Mouse (Mus musculus) heart, embryonic 14.5 days (tissue): ENCODE results near the gene Taldo1. TPM values are rescaled to one million over a fixed set of nuclear protein-coding genes. Genes with fewer than 3 reads are reported as not detected.

Source experiments
- ATAC-seq: fragments of 200-750 bp; cut with Nextera tagmentation; 2 replicates; pipeline ENCODE4 v1.8.0; 2017; ENCODE audit warnings: low read depth, moderate TSS enrichment; ENCODE audit not compliant: insufficient number of reproducible peaks, insufficient read depth, low FRiP score
- H3K27ac ChIP-seq, 2 experiments: fragments of 200-500 bp in 1 of 2; fragments of 300-500 bp in 1 of 2; sonication (generic) in 1 of 2; replicated peaks in 1 of 2; 2 replicates each; pipeline ENCODE4 v1.5.1; 2012 to 2014; ENCODE audit warnings: low read depth in 2 of 2, low read length in 2 of 2, control low read depth in 1 of 2, mild to moderate bottlenecking in 1 of 2, mixed read lengths in 1 of 2; ENCODE audit not compliant: control insufficient read depth in 1 of 2, insufficient read depth in 1 of 2
- H3K27me3 ChIP-seq: fragments of 300-500 bp; sonication (generic); 2 replicates; pipeline ENCODE4 v1.6.1; 2014; ENCODE audit warnings: mild to moderate bottlenecking, low read length, control low read depth; ENCODE audit not compliant: control insufficient read depth, insufficient read depth
- H3K36me3 ChIP-seq: fragments of 300-500 bp; sonication (generic); 2 replicates; pipeline ENCODE4 v1.6.1; 2014; ENCODE audit warnings: mild to moderate bottlenecking, control low read depth, low read length, mixed read lengths; ENCODE audit not compliant: control insufficient read depth, insufficient read depth
- H3K4me1 ChIP-seq, 2 experiments: fragments of 200-500 bp in 1 of 2; fragments of 300-500 bp in 1 of 2; sonication (generic) in 1 of 2; 2 replicates each; pipeline ENCODE4 v1.6.1; 2012 to 2014; ENCODE audit warnings: low read length in 2 of 2, control low read depth in 1 of 2, mixed read lengths in 1 of 2; ENCODE audit not compliant: control insufficient read depth in 2 of 2, insufficient read depth in 2 of 2
- H3K4me2 ChIP-seq: fragments of 300-500 bp; sonication (generic); 2 replicates; pipeline ENCODE4 v1.6.1; 2014; ENCODE audit warnings: mild to moderate bottlenecking, low read length
- H3K4me3 ChIP-seq, 2 experiments: fragments of 200-500 bp in 1 of 2; fragments of 300-500 bp in 1 of 2; sonication (generic) in 1 of 2; 2 replicates each; pipeline ENCODE4 v1.5.1; 2012 to 2014; ENCODE audit warnings: low read length in 2 of 2, mild to moderate bottlenecking in 2 of 2, control low read depth in 1 of 2, low read depth in 1 of 2, moderate library complexity in 1 of 2; ENCODE audit not compliant: control insufficient read depth in 1 of 2, insufficient read depth in 1 of 2
- H3K9ac ChIP-seq: fragments of 300-500 bp; sonication (generic); 2 replicates; pipeline ENCODE4 v1.6.1; 2014; ENCODE audit warnings: mild to moderate bottlenecking, low read length
- H3K9me3 ChIP-seq: fragments of 300-500 bp; sonication (generic); 2 replicates; pipeline ENCODE4 v1.6.1; 2016; ENCODE audit warnings: low read length, control low read depth; ENCODE audit not compliant: control insufficient read depth
- WGBS: fragments of 180-500 bp; shearing (Covaris S2); extraction: QIAGEN DNeasy Blood & Tissue Kit; methylation state at CpG from one replicate; pipeline ENCODE4 v1.1.7; 2014; 5-methylcytosine and 5-hydroxymethylcytosine counted together
- polyA plus RNA-seq: library from polyadenylated mRNA; unstranded; fragments of >200 nt; fragmentation: Nextera tagmentation; extraction: Ambion mirVana; gene quantifications from 2 replicates; pipeline ENCODE4 v1.2.1, GENCODE M21; 2014

Taldo1 gene
- polyA plus RNA-seq, 1 experiment from 2014 or later: 221 TPM

DNA sequence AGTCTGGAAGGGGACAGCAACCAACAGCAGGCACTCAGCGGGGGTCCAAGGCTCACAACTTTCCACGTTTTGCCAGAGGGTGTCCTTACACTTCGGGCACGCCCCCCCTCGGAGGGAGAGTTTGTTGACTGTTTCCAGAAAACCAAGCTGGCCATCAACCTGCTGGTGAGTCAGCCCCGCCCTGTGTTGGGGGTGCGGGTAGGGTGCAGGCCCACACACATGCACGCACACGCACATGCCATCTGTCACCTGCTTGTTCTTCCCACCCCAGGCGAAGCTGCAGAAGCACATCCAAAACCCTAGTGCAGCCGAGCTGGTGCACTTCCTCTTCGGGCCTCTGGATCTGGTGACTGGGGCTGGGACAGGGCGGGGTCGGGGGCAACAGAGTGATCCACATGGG is 35.0 kb upstream of the Taldo1 start:
- no peak for ATAC-seq
- H3K9ac ChIP-seq: no peak overlapping the region
- no peaks in the 10 kb centered on the region for H3K4me1 ChIP-seq
- H3K27me3 ChIP-seq: peaks cover 26% of the 10 kb centered on the region
- no peaks in the 10 kb centered on the region for H3K36me3 ChIP-seq
- no peak overlapping the region for H3K4me2 ChIP-seq
- H3K4me3 ChIP-seq: no peak overlapping the region
- WGBS: 62% methylated on average over 14 of the region's 14 CpGs
- H3K9me3 ChIP-seq: no peaks in the 10 kb centered on the region
- H3K27ac ChIP-seq: no peak overlapping the region

DNA sequence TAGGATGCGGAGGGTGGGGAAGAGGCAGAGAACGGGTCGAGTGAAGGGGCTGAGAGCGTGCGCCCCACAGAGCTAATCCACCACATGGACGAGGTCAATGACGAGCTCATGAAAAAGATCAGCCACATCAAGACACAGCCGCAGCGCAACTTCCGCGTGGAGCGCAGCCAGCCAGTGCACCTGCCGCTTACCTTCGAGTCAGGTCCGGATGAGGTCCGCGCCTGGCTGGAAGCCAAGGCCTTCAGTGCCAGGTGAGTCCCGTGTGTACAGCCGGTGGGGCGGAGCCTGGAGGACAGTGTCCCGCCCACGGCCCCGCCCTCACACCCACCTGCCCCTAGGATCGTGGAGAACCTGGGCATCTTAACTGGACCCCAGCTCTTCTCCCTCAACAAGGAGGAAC is 30.5 kb upstream of the Taldo1 start:
- H3K4me2 ChIP-seq: no peak overlapping the region
- 18% methylated on average over 24 of the region's 24 CpGs for WGBS
- H3K27ac ChIP-seq: no peak overlapping the region
- no peak overlapping the region for H3K9ac ChIP-seq
- H3K36me3 ChIP-seq: no peaks in the 10 kb centered on the region
- peaks cover 40% of the 10 kb centered on the region for H3K27me3 ChIP-seq
- H3K9me3 ChIP-seq: no peaks in the 10 kb centered on the region
- ATAC-seq: no peak
- H3K4me1 ChIP-seq: no peaks in the 10 kb centered on the region
- no peak overlapping the region for H3K4me3 ChIP-seq

DNA sequence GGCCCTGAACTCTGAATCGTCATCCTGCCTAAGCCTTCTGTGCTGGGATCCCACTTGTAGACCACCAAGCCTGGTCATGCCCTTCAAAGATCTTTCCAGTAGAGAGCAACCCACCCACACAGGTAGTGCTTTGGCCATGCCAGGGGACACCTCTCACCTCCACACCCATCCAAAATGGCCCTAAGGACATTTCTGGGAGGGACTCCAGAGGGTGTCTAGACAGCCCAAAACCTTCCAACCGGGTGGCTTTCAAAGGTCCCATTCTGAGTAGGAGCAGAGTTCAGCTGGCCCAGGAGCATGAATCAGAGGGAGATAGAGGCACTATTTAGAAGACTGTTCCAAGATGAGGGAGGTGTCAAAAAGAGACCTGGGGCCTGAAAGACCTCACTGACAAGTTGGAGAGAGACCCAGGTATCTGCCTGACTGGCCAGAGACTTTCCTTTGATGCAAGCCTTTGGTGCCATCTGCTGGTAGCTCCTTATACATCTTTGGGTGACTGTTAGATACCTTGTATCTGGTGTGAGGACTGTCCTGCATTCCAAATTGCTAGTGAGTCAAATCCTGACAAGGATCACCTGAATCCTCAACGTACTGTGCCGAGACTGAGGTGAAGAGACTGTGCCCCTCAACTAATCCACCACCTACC is 28.8 kb upstream of the Taldo1 start:
- Histone ChIP-seq H3K4me3 (no peak overlapping the region), H3K4me1 (no peaks in the 10 kb centered on the region), H3K9me3 (no peaks in the 10 kb centered on the region), H3K4me2 (no peak overlapping the region), H3K27me3 (peaks cover 35% of the 10 kb centered on the region), H3K36me3 (no peaks in the 10 kb centered on the region), H3K27ac (no peak overlapping the region), H3K9ac (no peak overlapping the region)
- WGBS: 51% methylated on average over 4 of the region's 4 CpGs
- ATAC-seq: no peak

DNA sequence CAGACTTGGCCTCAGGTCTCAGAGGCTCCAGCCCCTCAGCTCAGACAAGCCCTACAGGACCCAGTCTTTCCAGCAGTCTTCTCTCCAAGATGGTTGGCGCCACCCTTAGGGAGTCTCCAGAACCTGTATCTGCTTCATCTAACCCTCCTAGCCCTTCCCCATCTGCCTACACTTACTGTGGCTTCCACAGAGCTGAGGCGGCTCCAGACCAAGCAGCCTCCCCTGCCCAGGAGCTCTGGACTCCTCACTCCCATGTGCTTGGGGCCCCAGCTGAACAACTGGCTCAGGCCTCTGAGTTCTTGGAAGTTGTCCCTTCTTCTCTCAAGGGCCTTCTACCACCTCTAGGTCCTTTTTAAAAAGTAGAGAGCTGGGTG is 28.3 kb upstream of the Taldo1 start:
- no peaks in the 10 kb centered on the region for H3K36me3 ChIP-seq
- ATAC-seq: no peak
- 56% methylated on average over 2 of the region's 2 CpGs for WGBS
- no peak overlapping the region for H3K27ac ChIP-seq
- no peaks in the 10 kb centered on the region for H3K4me1 ChIP-seq
- no peaks in the 10 kb centered on the region for H3K9me3 ChIP-seq
- peaks cover 35% of the 10 kb centered on the region for H3K27me3 ChIP-seq
- H3K4me2 ChIP-seq: no peak overlapping the region
- H3K4me3 ChIP-seq: no peak overlapping the region
- no peak overlapping the region for H3K9ac ChIP-seq

DNA sequence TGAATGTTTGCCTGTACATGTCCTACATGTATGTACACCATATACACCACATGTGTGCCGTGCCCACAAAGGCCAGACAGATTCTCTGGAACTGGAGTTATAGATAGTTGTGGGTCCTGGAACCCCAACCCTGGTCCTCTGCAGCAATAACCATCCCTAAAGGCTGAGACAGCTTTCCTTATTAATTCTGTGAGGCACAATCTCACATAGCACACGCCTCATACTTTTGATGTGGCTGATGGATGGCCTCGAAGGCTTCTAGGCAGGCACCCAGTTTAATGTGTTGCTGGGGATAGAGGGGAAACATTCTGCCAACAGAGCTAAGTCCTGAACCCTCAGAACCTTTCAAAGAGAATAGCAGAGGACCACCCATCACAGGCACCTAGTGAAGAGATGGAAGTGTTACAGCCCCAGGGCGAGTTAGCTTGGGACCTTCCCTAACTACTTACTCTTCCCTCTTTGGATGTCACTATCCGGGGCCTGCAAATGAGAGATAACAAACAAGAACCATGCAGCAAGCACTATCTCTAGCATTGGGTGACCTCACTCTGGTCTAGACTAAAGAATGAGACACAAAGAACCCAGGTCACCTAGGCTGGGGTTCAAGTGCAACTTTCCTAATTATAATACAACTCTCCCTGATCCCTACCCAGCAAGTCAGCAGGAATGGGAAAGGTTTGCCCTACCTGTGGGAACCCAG is 27.5 kb upstream of the Taldo1 start:
- no peaks in the 10 kb centered on the region for H3K9me3 ChIP-seq
- no peak overlapping the region for H3K27ac ChIP-seq
- H3K4me2 ChIP-seq: no peak overlapping the region
- WGBS: 61% methylated on average over 5 of the region's 5 CpGs
- no peaks in the 10 kb centered on the region for H3K36me3 ChIP-seq
- H3K27me3 ChIP-seq: peaks cover 33% of the 10 kb centered on the region
- H3K4me3 ChIP-seq: no peak overlapping the region
- no peak overlapping the region for H3K9ac ChIP-seq
- H3K4me1 ChIP-seq: no peaks in the 10 kb centered on the region
- no peak for ATAC-seq

DNA sequence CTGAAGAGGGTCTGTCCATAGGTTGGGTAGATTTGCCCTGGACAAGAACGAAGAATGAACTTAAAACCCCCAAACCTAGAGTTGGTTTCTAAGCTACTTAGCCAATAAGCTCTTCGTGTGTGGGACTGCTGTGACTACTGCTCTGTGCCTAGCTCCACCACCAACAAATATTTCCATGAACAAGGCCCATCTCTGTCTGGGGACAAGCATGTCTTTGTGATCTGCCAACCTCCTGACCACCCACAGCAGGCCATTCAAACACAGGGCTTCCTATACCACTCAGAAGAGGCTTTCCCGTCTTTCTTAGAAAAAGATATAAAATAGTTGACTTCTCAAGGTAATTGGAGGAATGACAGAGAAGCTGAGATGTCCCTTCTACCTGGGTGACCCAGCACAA is 27.0 kb upstream of the Taldo1 start:
- H3K4me2 ChIP-seq: no peak overlapping the region
- H3K9ac ChIP-seq: no peak overlapping the region
- no peak overlapping the region for H3K4me3 ChIP-seq
- peaks cover 32% of the 10 kb centered on the region for H3K27me3 ChIP-seq
- H3K9me3 ChIP-seq: no peaks in the 10 kb centered on the region
- no peaks in the 10 kb centered on the region for H3K4me1 ChIP-seq
- no peaks in the 10 kb centered on the region for H3K36me3 ChIP-seq
- no peak overlapping the region for H3K27ac ChIP-seq
- no peak for ATAC-seq
- 53% methylated on average over 3 of the region's 3 CpGs for WGBS

DNA sequence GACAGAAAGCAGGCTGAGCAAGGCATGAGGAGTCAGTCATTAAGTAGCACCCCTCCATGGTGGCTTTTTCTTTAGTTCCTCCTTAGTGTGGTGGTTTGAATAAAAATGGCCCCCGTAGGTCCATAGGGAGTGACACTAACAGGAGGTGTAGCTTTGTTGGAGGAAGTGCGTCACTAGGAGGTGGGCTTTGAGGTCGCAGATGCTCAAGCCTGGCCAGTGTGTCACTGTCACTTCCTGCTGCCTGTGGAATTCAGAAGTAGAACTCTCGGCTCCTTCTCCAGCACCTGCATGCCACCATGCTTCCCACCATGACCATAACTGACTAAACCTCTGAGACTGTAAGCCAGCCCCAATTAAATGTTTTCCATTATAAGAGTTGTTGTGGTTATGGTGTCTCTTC is 24.6 kb upstream of the Taldo1 start:
- 79% methylated on average over 4 of the region's 4 CpGs for WGBS
- Histone ChIP-seq H3K36me3 (no peaks in the 10 kb centered on the region), H3K4me1 (no peaks in the 10 kb centered on the region), H3K4me3 (no peak overlapping the region), H3K27ac (no peak overlapping the region), H3K4me2 (no peak overlapping the region), H3K9me3 (no peaks in the 10 kb centered on the region), H3K27me3 (peaks cover 13% of the 10 kb centered on the region), H3K9ac (no peak overlapping the region)
- no peak for ATAC-seq

DNA sequence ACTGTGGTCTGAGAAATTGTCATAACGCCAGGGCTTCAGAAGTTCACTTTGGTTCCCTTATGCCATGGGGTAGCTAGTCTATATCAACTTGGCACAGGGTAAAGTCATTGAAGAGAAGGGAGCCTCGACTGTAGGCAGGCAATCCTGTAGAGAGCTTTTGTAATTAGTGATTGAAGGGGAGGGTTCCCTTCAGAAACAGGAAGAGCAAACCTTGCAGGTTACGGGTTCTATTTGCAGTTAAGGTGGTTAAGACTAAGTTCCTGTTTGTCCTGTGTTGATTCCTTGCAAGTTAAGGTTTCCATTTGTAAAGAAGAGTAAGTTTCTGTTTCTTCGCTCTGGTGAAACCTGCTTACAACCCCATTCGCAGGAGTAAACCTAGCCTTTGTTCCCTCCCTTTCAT is 22.1 kb upstream of the Taldo1 start:
- Histone ChIP-seq H3K4me3 (no peak overlapping the region), H3K9me3 (no peaks in the 10 kb centered on the region), H3K27me3 (0 out of 2 replicates have a peak, but pooled peaks cover 5% of the 10 kb centered on the region), H3K4me1 (no peaks in the 10 kb centered on the region), H3K9ac (no peak overlapping the region), H3K27ac (no peak overlapping the region), H3K4me2 (no peak overlapping the region), H3K36me3 (no peaks in the 10 kb centered on the region)
- 69% methylated on average over 5 of the region's 5 CpGs for WGBS
- no peak for ATAC-seq
